Mouse (Mus musculus) stomach, embryonic 15.5 days (tissue): ENCODE results near the gene Cdc14b. TPM values are rescaled to one million over a fixed set of nuclear protein-coding genes. Genes with fewer than 3 reads are reported as not detected.

Experiments used
- ATAC-seq: fragments of 200-750 bp; cut with Nextera tagmentation; 2 replicates; pipeline ENCODE4 v1.8.0; 2017; ENCODE audit warnings: low read depth, moderate number of reproducible peaks, moderate TSS enrichment; ENCODE audit not compliant: insufficient read depth, low FRiP score
- H3K27ac ChIP-seq: fragments of 300-500 bp; sonication (generic); 2 replicates; pipeline ENCODE4 v1.5.1; 2015; ENCODE audit warnings: mild to moderate bottlenecking, inconsistent platforms
- H3K27me3 ChIP-seq: fragments of 300-500 bp; sonication (generic); replicated peaks from 2 replicates; pipeline ENCODE4 v1.6.1; 2015; ENCODE audit warnings: inconsistent platforms
- H3K36me3 ChIP-seq: fragments of 300-500 bp; sonication (generic); 2 replicates; pipeline ENCODE4 v1.6.1; 2015; ENCODE audit warnings: inconsistent platforms
- H3K4me1 ChIP-seq: fragments of 300-500 bp; sonication (generic); 2 replicates; pipeline ENCODE4 v1.6.1; 2015; ENCODE audit warnings: inconsistent platforms
- H3K4me2 ChIP-seq: fragments of 300-500 bp; sonication (generic); 2 replicates; pipeline ENCODE4 v1.6.1; 2015; ENCODE audit warnings: mild to moderate bottlenecking, inconsistent platforms
- H3K4me3 ChIP-seq: fragments of 300-500 bp; sonication (generic); replicated peaks from 2 replicates; pipeline ENCODE4 v1.5.1; 2015; ENCODE audit warnings: inconsistent platforms
- H3K9ac ChIP-seq: fragments of 300-500 bp; sonication (generic); 2 replicates; pipeline ENCODE4 v1.6.1; 2015; ENCODE audit warnings: inconsistent platforms
- H3K9me3 ChIP-seq: fragments of 300-500 bp; sonication (generic); 2 replicates; pipeline ENCODE4 v1.6.1; 2016; ENCODE audit warnings: inconsistent platforms
- WGBS: fragments of 180-500 bp; shearing (Covaris S2); methylation state at CpG from one replicate; pipeline ENCODE4 v1.1.7; 2015; 5-methylcytosine and 5-hydroxymethylcytosine counted together
- polyA plus RNA-seq: library from polyadenylated mRNA; unstranded; fragments of >200 nt; fragmentation: Nextera tagmentation; extraction: Ambion mirVana; gene quantifications from 2 replicates; pipeline ENCODE4 v1.2.1, GENCODE M21; 2015

Cdc14b gene
- polyA plus RNA-seq, 1 experiment from 2014 or later, result 24.5 TPM

DNA sequence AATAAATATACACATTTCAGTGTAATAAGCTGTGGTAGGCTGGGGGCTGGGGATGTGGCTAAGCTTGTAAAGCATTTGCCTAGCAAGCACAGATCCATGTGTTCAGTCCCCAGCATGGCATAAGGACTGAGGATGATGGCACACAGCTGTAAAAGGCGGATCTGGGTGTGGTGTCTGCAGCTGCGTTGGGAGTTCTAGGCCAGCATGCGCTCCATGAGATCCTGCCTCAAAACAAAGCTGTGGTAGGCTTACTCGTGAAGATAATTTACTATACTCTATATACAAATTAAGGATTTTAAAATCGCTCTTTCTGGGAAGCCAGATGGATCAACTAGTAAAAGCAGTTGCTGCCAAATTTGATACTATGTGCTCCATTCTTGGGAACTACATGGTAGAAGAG is 60.2 kb downstream of the Cdc14b start:
- H3K4me1 ChIP-seq, result no peaks in the 10 kb centered on the region
- no peak for ATAC-seq
- no peak overlapping the region for H3K27ac ChIP-seq
- H3K4me3 ChIP-seq, result no peak overlapping the region
- H3K4me2 ChIP-seq, result no peak overlapping the region
- WGBS, result 85% methylated on average over 5 of the region's 5 CpGs
- H3K9me3 ChIP-seq, result no peaks in the 10 kb centered on the region
- no peaks in the 10 kb centered on the region for H3K27me3 ChIP-seq
- H3K36me3 ChIP-seq, result no peaks in the 10 kb centered on the region
- no peak overlapping the region for H3K9ac ChIP-seq

- Histone ChIP-seq H3K36me3 (no peaks in the 10 kb centered on the region), H3K4me3 (no peak overlapping the region), H3K4me2 (no peak overlapping the region), H3K27me3 (no peaks in the 10 kb centered on the region), H3K9me3 (no peaks in the 10 kb centered on the region), H3K4me1 (no peaks in the 10 kb centered on the region), H3K27ac (no peak overlapping the region), H3K9ac (no peak overlapping the region)
- 76% methylated on average over 5 of the region's 5 CpGs for WGBS
- ATAC-seq, result no peak
Measured at GRCm38 (mm10) chr13:64211995-64212603, 63.0 kb downstream of the Cdc14b start.

DNA sequence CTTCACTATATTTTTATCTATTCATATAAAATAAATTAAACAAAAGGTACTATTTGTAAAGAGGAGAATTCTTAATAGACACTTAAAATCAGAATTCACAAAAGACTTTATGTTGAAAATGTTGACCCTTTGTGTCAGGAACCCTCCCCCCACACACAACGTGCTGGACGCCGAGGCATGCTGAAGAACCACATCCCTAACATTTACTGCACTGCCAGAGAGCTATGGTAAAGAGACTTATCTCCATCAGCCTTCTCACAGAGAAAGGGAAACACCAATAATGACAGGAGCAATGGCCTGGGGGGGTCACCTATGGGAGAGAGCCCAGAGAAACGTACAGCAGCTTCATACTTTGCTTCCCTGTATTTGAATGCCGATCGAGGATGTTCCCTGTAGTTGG is 66.9 kb downstream of the Cdc14b start:
- Histone ChIP-seq H3K9me3 (no peaks in the 10 kb centered on the region), H3K4me3 (no peak overlapping the region), H3K9ac (no peak overlapping the region), H3K4me1 (no peaks in the 10 kb centered on the region), H3K4me2 (no peak overlapping the region), H3K27me3 (no peaks in the 10 kb centered on the region), H3K27ac (no peak overlapping the region), H3K36me3 (no peaks in the 10 kb centered on the region)
- ATAC-seq, result no peak
- 88% methylated on average over 6 of the region's 6 CpGs for WGBS

- no peak overlapping the region for H3K4me3 ChIP-seq
- H3K4me2 ChIP-seq, result no peak overlapping the region
- H3K4me1 ChIP-seq, result no peaks in the 10 kb centered on the region
- H3K27ac ChIP-seq, result no peak overlapping the region
- H3K27me3 ChIP-seq, result no peaks in the 10 kb centered on the region
- H3K9ac ChIP-seq, result no peak overlapping the region
- no peaks in the 10 kb centered on the region for H3K36me3 ChIP-seq
- ATAC-seq, result no peak; the same call in 1 of the 2 replicates
- 38% methylated on average over 2 of the region's 2 CpGs for WGBS
- H3K9me3 ChIP-seq, result no peaks in the 10 kb centered on the region
Measured at GRCm38 (mm10) chr13:64205186-64205585, 69.9 kb downstream of the Cdc14b start.

DNA sequence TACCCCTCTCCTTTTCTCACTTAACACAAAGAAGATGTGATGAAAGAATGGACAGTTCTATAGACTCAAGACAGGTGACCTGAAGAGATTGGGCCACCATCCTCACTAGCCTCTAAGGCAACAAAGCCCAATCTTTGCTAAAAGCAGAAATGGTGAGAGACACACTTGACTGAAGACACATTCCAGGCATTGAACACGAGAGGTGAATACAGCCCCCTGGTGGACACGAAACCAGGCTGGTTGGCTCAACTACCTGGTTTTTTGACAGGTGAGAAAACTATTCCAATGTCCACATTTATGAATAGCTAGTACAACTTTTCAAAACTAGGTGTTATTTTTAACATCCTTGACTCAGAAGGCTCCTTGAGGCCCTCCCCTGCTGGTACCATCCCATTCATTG is 70.4 kb downstream of the Cdc14b start:
- no peaks in the 10 kb centered on the region for H3K27me3 ChIP-seq
- no peaks in the 10 kb centered on the region for H3K36me3 ChIP-seq
- no peak overlapping the region for H3K4me2 ChIP-seq
- H3K9ac ChIP-seq, result no peak overlapping the region
- no peak overlapping the region for H3K4me3 ChIP-seq
- 59% methylated on average over 2 of the region's 2 CpGs for WGBS
- no peaks in the 10 kb centered on the region for H3K4me1 ChIP-seq
- ATAC-seq, result no peak
- H3K9me3 ChIP-seq, result no peaks in the 10 kb centered on the region
- H3K27ac ChIP-seq, result no peak overlapping the region

DNA sequence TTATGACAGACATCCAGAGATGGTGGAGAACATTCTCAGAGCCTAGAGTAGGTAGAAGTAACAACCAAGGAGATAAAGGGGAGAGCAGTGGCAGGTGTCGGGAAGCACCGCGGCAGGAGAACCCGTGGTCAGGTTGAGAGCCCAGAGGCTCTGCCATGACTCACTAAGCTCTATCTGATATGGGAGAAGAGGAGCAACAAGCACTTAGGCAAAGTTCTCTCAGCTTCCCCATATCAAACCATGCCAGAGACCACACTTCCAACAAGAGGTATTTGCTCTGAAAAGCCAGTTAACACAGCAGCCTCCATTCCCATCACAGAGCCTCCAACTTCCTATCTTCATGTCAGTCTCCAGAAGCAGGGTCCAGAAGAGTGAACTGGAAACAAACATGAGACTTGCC is 74.2 kb downstream of the Cdc14b start:
- 84% methylated on average over 4 of the region's 4 CpGs for WGBS
- H3K36me3 ChIP-seq, result no peaks in the 10 kb centered on the region

GRCm38 (mm10) chr13:64198310-64198709 is 76.8 kb downstream of the Cdc14b start:
- Histone ChIP-seq H3K36me3 (no peaks in the 10 kb centered on the region), H3K27ac (no peak overlapping the region), H3K4me2 (no peak overlapping the region), H3K4me3 (no peak overlapping the region), H3K4me1 (no peaks in the 10 kb centered on the region), H3K27me3 (no peaks in the 10 kb centered on the region), H3K9me3 (no peaks in the 10 kb centered on the region), H3K9ac (no peak overlapping the region)
- no peak for ATAC-seq
- WGBS, result 94% methylated on average over 4 of the region's 4 CpGs

More for the DNA sequence above, 74.2 kb downstream of the Cdc14b start:
- no peaks in the 10 kb centered on the region for H3K4me1 ChIP-seq
- H3K27ac ChIP-seq, result no peak overlapping the region
- ATAC-seq, result no peak
- H3K9me3 ChIP-seq, result no peaks in the 10 kb centered on the region
- H3K4me3 ChIP-seq, result no peak overlapping the region
- no peak overlapping the region for H3K9ac ChIP-seq
- H3K4me2 ChIP-seq, result no peak overlapping the region
- no peaks in the 10 kb centered on the region for H3K27me3 ChIP-seq

- H3K4me2 ChIP-seq, result no peak overlapping the region
- no peaks in the 10 kb centered on the region for H3K36me3 ChIP-seq
- no peaks in the 10 kb centered on the region for H3K27me3 ChIP-seq
- no peak overlapping the region for H3K4me3 ChIP-seq
- no peak for ATAC-seq
- H3K4me1 ChIP-seq, result no peaks in the 10 kb centered on the region
- no peak overlapping the region for H3K9ac ChIP-seq
- 75% methylated on average over 6 of the region's 6 CpGs for WGBS
- H3K9me3 ChIP-seq, result no peaks in the 10 kb centered on the region
- H3K27ac ChIP-seq, result no peak overlapping the region
Measured at GRCm38 (mm10) chr13:64197899-64198298, 77.2 kb downstream of the Cdc14b start.

DNA sequence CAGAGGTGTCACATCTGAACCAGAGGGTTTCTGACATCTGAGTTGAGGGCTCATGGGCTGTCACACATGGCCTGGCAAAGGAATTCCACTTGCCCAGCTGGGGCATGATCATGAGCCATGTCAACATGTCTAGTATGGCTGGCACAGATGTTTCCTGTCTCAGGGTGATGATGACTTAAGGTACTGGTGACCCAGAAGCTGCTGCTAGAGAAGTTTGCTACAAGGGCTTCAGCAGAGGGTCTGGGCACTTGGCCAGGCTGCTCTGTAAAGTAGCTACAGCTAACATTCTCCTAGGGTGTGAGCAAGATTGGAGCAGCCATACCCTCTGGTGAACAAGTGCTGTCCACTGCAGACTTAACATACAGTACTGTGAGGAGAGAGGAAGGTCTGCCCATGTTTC is 88.0 kb downstream of the Cdc14b start:
- Histone ChIP-seq H3K27ac (no peak overlapping the region), H3K27me3 (no peaks in the 10 kb centered on the region), H3K9me3 (no peaks in the 10 kb centered on the region), H3K4me1 (no peaks in the 10 kb centered on the region), H3K4me3 (no peak overlapping the region), H3K9ac (no peak overlapping the region), H3K36me3 (0 out of 2 replicates have a peak, but pooled peaks cover 5% of the 10 kb centered on the region), H3K4me2 (no peak overlapping the region)
- no peak for ATAC-seq

- 0 out of 2 replicates have a peak, but pooled peaks cover 5% of the 10 kb centered on the region for H3K36me3 ChIP-seq
- H3K27ac ChIP-seq, result no peak overlapping the region
- H3K9me3 ChIP-seq, result no peaks in the 10 kb centered on the region
- H3K4me2 ChIP-seq, result no peak overlapping the region
- ATAC-seq, result no peak
- no peaks in the 10 kb centered on the region for H3K27me3 ChIP-seq
- no peak overlapping the region for H3K4me3 ChIP-seq
- H3K9ac ChIP-seq, result no peak overlapping the region
- 93% methylated on average over 4 of the region's 4 CpGs for WGBS
- H3K4me1 ChIP-seq, result no peaks in the 10 kb centered on the region
Measured at GRCm38 (mm10) chr13:64186516-64186915, 88.6 kb downstream of the Cdc14b start.

- Histone ChIP-seq H3K4me1 (no peaks in the 10 kb centered on the region), H3K36me3 (0 out of 2 replicates have a peak, but pooled peaks cover 5% of the 10 kb centered on the region), H3K27ac (no peak overlapping the region), H3K4me2 (no peak overlapping the region), H3K9me3 (no peaks in the 10 kb centered on the region), H3K9ac (no peak overlapping the region), H3K27me3 (no peaks in the 10 kb centered on the region), H3K4me3 (no peak overlapping the region)
- WGBS, result 91% methylated on average over 9 of the region's 9 CpGs
- no peak for ATAC-seq
Measured at GRCm38 (mm10) chr13:64185586-64185985, 89.5 kb downstream of the Cdc14b start.

GRCm38 (mm10) chr13:64185176-64185575 is 89.9 kb downstream of the Cdc14b start:
- H3K36me3 ChIP-seq, result 0 out of 2 replicates have a peak, but pooled peaks cover 5% of the 10 kb centered on the region
- no peak overlapping the region for H3K4me3 ChIP-seq
- H3K27ac ChIP-seq, result no peak overlapping the region
- no peak for ATAC-seq
- WGBS, result 71% methylated on average over 7 of the region's 7 CpGs
- H3K9me3 ChIP-seq, result no peaks in the 10 kb centered on the region
- H3K4me2 ChIP-seq, result no peak overlapping the region
- no peak overlapping the region for H3K9ac ChIP-seq
- no peaks in the 10 kb centered on the region for H3K27me3 ChIP-seq
- H3K4me1 ChIP-seq, result no peaks in the 10 kb centered on the region

DNA sequence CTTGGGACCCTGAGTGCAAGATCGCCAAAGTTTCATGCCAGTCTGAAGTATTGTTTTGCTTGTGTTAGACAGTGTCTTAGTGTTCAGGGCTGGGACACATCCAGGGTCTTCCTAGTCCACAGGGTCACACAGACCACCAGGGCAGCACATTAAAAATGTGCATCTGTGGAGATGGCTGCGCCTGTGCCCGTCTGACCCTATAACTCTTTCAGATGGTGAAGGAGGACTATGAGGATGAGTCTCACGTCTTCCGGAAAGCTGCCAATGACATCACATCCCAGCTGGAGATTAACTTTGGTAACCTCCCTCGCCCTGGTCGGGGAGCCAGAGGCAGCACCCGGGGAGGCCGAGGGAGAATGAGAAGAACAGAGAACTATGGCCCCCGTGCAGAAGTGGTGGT is 90.7 kb downstream of the Cdc14b start:
- WGBS, result 80% methylated on average over 10 of the region's 10 CpGs
- Histone ChIP-seq H3K4me1 (no peaks in the 10 kb centered on the region), H3K27me3 (no peaks in the 10 kb centered on the region), H3K4me2 (no peak overlapping the region), H3K9me3 (no peaks in the 10 kb centered on the region), H3K36me3 (0 out of 2 replicates have a peak, but pooled peaks cover 5% of the 10 kb centered on the region), H3K4me3 (no peak overlapping the region), H3K9ac (no peak overlapping the region), H3K27ac (no peak overlapping the region)
- ATAC-seq, result no peak
